Mouse (Mus musculus) small intestine, adult 2 months (tissue): ENCODE data around the gene 2810408A11Rik.

Source experiments
- CTCF ChIP-seq: fragments of 200-500 bp; IDR thresholded peaks from 2 replicates; pipeline ENCODE4 v1.5.1; 2012; ENCODE audit warnings: low read depth, mild to moderate bottlenecking, control low read depth, inconsistent platforms, low read length, moderate library complexity, mixed read lengths; ENCODE audit not compliant: insufficient replicate concordance, insufficient read length; ENCODE audit errors: extremely low read depth
- POLR2A ChIP-seq: fragments of 200-500 bp; IDR thresholded peaks from 2 replicates; pipeline ENCODE4 v1.6.1; 2012; ENCODE audit warnings: low read depth, mild to moderate bottlenecking, control low read depth, inconsistent platforms, low read length, moderate library complexity

GRCm38 (mm10) chr11:69901406-69901846 lies 639 bp upstream of the 2810408A11Rik start:
- TF ChIP-seq CTCF, result no peak
- TF ChIP-seq POLR2A, result 0 out of 2 replicates have a peak, but pooled peaks have one; percentile 18
